Mouse (Mus musculus) testis, adult 2 months (tissue): ENCODE results near the gene Rab30. TPM values are rescaled to one million over a fixed set of nuclear protein-coding genes. Genes with fewer than 3 reads are reported as not detected.

ENCODE experiments used
- H3K27ac ChIP-seq: fragments of 200-500 bp; 2 replicates; pipeline ENCODE4 v1.5.1; 2012; ENCODE audit warnings: low read depth, low read length; ENCODE audit not compliant: control insufficient read depth, insufficient read depth
- H3K27me3 ChIP-seq: fragments of 200-500 bp; 2 replicates; pipeline ENCODE4 v1.6.1; 2012; ENCODE audit warnings: mild to moderate bottlenecking, low read length, moderate library complexity; ENCODE audit not compliant: control insufficient read depth, insufficient read depth
- H3K36me3 ChIP-seq: fragments of 200-500 bp; 2 replicates; pipeline ENCODE4 v1.6.1; 2012; ENCODE audit warnings: mild to moderate bottlenecking, low read length; ENCODE audit not compliant: control insufficient read depth, insufficient read depth
- H3K4me1 ChIP-seq: fragments of 200-500 bp; 2 replicates; pipeline ENCODE4 v1.6.1; 2012; ENCODE audit warnings: low read length; ENCODE audit not compliant: control insufficient read depth, insufficient read depth
- H3K4me3 ChIP-seq: fragments of 200-500 bp; 2 replicates; pipeline ENCODE4 v1.5.1; 2012; ENCODE audit warnings: low read depth, mild to moderate bottlenecking, low read length, moderate library complexity, mixed read lengths; ENCODE audit not compliant: control insufficient read depth
- CTCF ChIP-seq: fragments of 200-500 bp; IDR thresholded peaks from 2 replicates; pipeline ENCODE4 v1.5.1; 2012; ENCODE audit warnings: low read depth, mild to moderate bottlenecking, inconsistent platforms, low read length, moderate library complexity; ENCODE audit not compliant: control insufficient read depth, insufficient read depth, insufficient replicate concordance
- POLR2A ChIP-seq: fragments of 200-500 bp; IDR thresholded peaks from 2 replicates; pipeline ENCODE4 v1.6.1; 2012; ENCODE audit warnings: low read depth, mild to moderate bottlenecking, inconsistent platforms, low read length, moderate library complexity; ENCODE audit not compliant: control insufficient read depth
- polyA plus RNA-seq: library from polyadenylated mRNA; depleted of rRNA; stranded (reverse); fragments of >200 nt; gene quantifications from 2 replicates; pipeline ENCODE4 v1.2.3, GENCODE M21; 2012

Rab30 gene
- polyA plus RNA-seq, 1 experiment = 1.3 TPM

DNA sequence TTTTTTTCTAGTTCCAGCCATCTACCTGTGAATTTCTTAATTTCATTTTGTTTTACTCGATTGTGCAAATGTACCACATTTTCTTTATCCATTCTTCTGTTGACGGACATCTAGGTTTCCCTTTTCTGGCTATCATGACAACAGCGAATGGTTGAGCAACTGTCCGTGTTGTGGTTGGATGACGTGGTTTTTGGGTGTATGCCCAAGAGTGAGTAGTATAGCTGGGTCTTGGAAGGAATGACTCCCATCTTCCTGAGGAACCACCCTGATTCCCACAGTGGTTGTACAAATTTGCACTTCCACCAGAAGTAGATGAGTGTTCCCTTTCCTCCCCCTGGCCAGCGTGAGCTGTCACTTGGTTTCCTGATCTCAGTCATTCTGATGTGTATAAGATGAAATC, 91.0 kb downstream of the Rab30 start:
- no peaks in the 10 kb centered on the region for H3K27me3 ChIP-seq
- no peaks in the 10 kb centered on the region for H3K36me3 ChIP-seq
- H3K4me3 ChIP-seq = no peak overlapping the region
- no peaks in the 10 kb centered on the region for H3K4me1 ChIP-seq
- no peak overlapping the region for H3K27ac ChIP-seq
- TF ChIP-seq CTCF (no peak), POLR2A (no peak)

DNA sequence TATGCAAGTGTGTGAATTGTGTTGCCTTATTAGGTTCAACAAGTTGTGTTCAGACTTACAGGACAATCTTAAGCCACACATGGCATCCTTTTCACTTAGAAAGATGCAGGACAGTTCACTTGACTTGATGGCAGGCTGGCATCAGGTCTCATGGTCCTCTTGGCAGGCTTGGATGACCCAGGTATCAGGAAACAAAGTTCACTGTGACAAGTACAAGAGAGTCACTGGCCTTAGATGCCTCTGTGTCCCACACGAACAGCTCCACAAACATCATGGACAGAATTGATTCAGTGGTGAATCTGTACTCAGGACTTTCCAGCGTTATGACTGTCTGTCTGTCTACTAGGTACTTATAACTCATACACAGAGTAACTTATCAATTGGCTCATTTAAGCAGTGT, 93.0 kb downstream of the Rab30 start:
- Histone ChIP-seq H3K27me3 (no peaks in the 10 kb centered on the region), H3K27ac (no peak overlapping the region), H3K36me3 (no peaks in the 10 kb centered on the region), H3K4me1 (no peaks in the 10 kb centered on the region), H3K4me3 (no peak overlapping the region)
- TF ChIP-seq CTCF = no peak

DNA sequence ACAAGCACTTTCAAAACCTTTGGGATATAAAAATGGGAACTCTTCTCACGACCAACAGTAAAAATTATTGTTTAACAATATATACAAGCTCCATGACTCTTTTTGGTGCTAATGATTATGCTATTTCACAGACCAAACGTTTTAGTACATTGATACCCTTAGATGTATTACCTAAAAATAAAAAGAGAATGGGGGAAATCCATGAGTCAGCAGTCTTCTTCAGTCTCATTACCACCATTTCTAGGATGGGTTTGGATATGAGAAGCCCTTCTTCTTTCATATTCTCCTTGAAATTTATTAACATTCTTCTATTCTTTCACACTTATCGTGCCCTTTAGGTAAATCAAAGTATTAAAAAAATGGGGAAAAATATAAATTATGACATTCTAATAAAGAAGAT, 95.0 kb downstream of the Rab30 start:
- H3K27ac ChIP-seq = no peak overlapping the region
- H3K27me3 ChIP-seq = no peaks in the 10 kb centered on the region
- H3K36me3 ChIP-seq = no peaks in the 10 kb centered on the region
- no peaks in the 10 kb centered on the region for H3K4me1 ChIP-seq
- no peak overlapping the region for H3K4me3 ChIP-seq
- TF ChIP-seq CTCF (no peak), POLR2A (no peak)

DNA sequence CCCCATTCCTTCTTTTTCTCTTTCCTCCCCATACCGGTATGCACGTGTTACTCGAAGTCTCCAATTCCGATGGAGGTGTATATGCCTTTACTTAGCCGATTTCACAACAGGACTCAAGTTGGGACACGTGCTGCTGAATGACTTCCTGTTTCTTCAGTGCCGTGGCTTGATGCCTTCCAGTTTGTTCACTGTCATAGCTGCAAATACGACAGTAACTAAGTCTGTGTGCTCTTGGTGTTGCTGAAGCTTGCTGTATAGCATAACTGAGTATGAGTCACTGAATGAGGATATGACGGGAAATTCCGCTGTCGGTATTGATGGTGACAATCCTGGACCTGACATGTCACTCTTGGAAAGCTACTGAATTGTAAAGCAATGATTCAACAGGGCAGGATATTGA, 95.8 kb downstream of the Rab30 start:
- Histone ChIP-seq H3K4me3 (no peak overlapping the region), H3K4me1 (no peaks in the 10 kb centered on the region), H3K36me3 (no peaks in the 10 kb centered on the region), H3K27me3 (no peaks in the 10 kb centered on the region), H3K27ac (no peak overlapping the region)
- TF ChIP-seq POLR2A (no peak), CTCF (no peak)

DNA sequence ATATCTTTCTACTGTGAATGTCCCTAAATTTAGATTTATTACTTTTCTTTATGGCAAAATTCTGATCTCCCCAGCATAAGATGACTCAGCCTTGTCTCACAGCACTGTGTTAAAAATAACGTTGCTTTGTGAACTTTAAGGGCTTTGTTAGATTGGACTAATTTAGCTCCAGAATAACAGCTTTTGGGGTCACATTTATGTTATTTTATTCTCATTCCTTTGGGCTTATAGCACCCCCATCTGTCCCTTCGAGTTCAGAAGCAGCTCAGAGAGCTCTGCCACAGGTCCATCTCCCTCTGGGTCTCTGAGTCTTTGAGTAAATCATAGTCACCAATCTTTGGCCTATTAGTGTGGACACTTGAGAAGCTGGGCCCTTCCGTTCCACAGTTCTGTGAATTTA, 96.5 kb downstream of the Rab30 start:
- no peak for TF ChIP-seq POLR2A

DNA sequence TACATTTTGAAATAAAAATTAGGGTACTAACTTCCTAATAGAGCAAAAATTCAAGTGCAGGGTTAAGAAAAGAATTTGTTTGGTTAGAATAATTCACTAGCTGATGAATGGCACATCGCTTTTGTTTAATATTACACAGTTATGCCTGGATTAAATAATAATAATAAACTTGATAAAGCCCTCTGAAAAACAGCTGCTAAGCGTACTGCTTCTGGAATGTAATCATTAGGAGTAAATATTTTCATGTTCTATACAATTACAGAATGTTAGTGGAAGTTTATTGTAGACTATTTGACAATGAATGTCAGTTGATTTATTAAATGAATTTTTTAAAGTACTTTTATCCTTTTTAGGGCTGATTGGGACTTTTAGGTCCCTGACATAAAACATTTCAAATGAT, 100.9 kb downstream of the Rab30 start:
- H3K36me3 ChIP-seq = no peaks in the 10 kb centered on the region
- no peak overlapping the region for H3K4me3 ChIP-seq
- TF ChIP-seq CTCF = no peak
- TF ChIP-seq POLR2A = no peak
- no peaks in the 10 kb centered on the region for H3K27me3 ChIP-seq
- no peak overlapping the region for H3K27ac ChIP-seq
- no peaks in the 10 kb centered on the region for H3K4me1 ChIP-seq

More for the DNA sequence above, 96.5 kb downstream of the Rab30 start:
- no peak overlapping the region for H3K4me3 ChIP-seq
- H3K36me3 ChIP-seq = no peaks in the 10 kb centered on the region
- no peaks in the 10 kb centered on the region for H3K4me1 ChIP-seq
- no peaks in the 10 kb centered on the region for H3K27me3 ChIP-seq
- no peak overlapping the region for H3K27ac ChIP-seq

DNA sequence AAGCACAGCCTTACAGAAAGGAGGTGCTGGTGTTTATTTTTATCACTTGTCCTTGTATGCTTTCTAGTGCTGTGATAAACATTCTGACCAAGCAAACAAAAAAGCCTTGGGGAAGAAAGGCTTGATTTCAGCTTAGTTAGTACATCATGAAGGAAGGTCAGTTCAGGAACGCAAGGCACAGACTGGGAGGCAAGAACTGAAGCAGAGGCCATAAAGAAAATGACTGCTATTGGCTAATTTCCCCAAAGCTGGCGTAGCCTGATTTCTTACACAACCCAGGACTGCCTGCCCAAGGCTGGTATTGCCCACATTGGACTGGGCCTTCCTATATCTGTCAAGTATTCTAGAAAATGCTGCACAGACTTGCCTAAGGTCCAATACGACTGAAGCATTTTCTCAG, 106.8 kb downstream of the Rab30 start:
- no peaks in the 10 kb centered on the region for H3K36me3 ChIP-seq
- H3K27me3 ChIP-seq = no peaks in the 10 kb centered on the region
- no peak overlapping the region for H3K4me3 ChIP-seq
- TF ChIP-seq POLR2A = no peak
- TF ChIP-seq CTCF = no peak
- H3K27ac ChIP-seq = peak overlapping the region; percentile 83
- no peaks in the 10 kb centered on the region for H3K4me1 ChIP-seq

DNA sequence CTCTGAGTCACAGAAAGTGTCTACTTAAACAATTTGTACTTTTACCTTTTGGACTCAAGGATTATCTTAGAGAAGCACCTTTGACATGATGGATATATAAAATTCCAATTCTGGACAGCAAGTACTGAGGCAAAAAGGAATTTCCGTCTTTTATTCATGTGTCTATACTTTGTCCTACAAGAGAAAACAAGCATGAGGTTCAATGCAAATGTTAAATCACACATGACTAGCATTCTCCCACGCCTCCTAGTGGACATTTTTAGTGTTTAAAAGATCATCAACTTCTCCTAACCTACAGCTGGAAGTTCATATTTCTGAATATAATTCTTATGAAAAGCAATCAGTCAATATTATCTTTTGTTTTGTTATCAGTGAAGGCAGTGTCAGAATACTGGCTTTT, 125.1 kb downstream of the Rab30 start:
- TF ChIP-seq POLR2A = no peak
- no peak for TF ChIP-seq CTCF
- H3K27ac ChIP-seq = no peak overlapping the region
- H3K4me3 ChIP-seq = no peak overlapping the region
- no peaks in the 10 kb centered on the region for H3K27me3 ChIP-seq
- peaks cover 3% of the 10 kb centered on the region; the same call in 1 of the 2 replicates for H3K36me3 ChIP-seq
- no peaks in the 10 kb centered on the region for H3K4me1 ChIP-seq
